Mouse (Mus musculus): ENCODE results near the gene Aplf. TPM values are rescaled to one million over a fixed set of nuclear protein-coding genes. Genes with fewer than 3 reads are reported as not detected.

Gene Aplf
- 1 to 10 TPM; 2.7 to 3.2 TPM for total RNA-seq (2021)
- long read RNA-seq, experiment 1, partial matches to known transcripts, result 4 of 4 reads
- long read RNA-seq, experiment 1, other reads (novel, unspliced or antisense), result 0 of 4 reads
- long read RNA-seq, experiment 2, partial matches to known transcripts, result 0 of 2 reads
- long read RNA-seq, experiment 2, other reads (novel, unspliced or antisense), result 2 of 2 reads

GRCm38 (mm10) chr6:87671771-87672517, at the start of gene Aplf:
Gene Aplf, minus strand, starts transcription at chr6:87672193.
- DNase-seq (ENCODE audit: low spot score), result peak; percentile 94

DNA sequence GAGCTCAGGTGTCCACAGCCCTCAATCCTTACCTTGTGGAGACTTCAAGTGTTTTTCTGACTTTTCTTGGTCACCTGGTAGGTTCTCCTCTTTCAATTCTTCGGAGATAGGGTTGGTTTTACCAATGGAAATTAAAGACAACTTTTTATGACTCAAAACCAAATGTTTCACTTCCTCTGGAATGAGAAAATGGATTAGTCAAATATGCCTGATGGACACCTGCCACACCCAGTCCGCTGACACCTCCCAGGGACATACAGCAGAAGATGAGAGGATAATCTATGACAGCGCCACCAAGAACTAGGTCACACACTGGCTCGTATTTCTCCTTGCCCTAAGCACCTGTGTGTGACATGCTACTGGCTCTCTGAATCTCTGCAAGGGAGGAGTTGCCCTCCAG, 42.1 kb upstream of the Aplf start:
- no peak for DNase-seq (ENCODE audit: low spot score)

DNA sequence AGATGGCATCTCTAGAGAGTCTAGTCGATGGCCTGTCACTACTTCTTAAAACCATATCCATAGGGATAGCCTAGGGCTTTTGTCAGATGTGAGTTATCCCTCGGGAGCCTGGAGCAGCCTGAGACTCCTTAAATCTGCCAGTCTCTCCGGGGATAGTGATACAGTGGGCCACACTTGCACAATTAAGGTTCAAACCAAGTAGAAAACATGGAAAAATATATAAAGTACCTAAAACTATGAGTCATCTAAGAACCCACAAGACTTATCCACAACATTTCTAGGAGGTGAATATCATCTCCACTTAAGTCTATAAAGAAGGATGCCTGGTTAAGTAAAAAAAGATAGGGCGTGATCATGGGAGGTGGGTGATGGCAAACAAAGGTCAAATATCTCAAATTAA, 40.3 kb upstream of the Aplf start:
- DNase-seq (ENCODE audit: low spot score), result no peak

DNA sequence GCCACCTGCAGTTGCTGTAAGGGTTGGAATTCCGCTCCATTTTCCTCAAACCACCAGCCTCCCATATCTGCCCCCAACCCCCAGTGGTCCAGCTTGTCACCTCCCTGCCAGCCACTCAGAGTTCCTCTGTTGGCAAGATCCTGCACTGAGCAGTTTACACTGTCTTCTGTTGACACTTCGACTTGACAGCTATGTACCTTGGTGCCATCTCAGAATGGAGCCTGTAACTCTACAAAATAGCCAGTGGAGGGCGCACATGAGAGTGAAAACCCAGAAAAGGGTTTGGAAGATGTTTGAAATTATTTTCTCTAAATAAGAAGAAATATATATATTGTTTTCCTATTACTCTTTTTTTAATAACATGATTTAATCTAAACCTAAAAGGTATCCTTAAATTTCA, 34.3 kb upstream of the Aplf start:
- peak; percentile 17 for DNase-seq (ENCODE audit: low spot score)

DNA sequence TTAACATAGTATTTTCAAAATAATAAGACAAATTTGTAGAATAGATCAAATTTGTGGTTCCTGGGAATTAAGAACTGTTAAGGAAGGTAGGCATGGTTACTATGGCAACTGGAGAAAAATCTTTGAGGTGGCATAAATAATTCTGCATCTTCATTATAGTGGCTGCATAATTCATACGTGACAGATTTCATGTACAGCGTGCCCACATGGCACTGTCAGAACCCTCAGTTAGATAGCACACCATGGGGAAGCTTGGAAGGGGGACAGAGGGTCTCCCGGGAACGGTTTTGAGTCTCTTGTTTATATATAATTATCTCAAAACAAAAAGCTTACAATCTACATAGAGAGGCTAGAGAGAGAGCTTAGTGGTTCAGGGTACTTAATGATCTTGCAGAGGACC, 24.6 kb upstream of the Aplf start:
- DNase-seq (ENCODE audit: low spot score), result no peak

- DNase-seq (ENCODE audit: low spot score), result no peak
These were observed 24.0 kb upstream of the Aplf start for GRCm38 (mm10) chr6:87695947-87696346.

GRCm38 (mm10) chr6:87680418-87680817, 8.4 kb upstream of the Aplf start:
- no peak for DNase-seq (ENCODE audit: low spot score)

DNA sequence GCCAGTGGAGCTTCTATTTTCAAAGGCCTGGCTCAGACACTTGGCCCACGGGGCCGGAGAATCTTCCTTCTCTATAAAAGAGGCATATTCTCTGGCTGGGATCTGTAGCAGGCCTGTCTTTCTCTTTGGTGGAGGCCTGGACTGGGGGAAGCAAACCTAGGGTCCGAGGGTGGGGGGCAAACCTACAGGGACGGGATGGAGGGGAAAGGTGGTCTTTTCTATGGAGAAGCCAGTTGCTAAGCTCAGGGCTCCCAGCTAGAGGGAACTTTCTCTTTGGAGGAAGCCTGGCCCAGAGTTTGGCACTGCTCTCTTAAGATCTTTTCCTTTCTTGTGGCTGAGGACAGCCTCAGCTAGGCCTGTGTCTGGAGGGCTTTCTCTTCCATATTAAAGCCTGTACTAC, 668 bp upstream of the Aplf start:
- no peak for DNase-seq (ENCODE audit: low spot score)

DNA sequence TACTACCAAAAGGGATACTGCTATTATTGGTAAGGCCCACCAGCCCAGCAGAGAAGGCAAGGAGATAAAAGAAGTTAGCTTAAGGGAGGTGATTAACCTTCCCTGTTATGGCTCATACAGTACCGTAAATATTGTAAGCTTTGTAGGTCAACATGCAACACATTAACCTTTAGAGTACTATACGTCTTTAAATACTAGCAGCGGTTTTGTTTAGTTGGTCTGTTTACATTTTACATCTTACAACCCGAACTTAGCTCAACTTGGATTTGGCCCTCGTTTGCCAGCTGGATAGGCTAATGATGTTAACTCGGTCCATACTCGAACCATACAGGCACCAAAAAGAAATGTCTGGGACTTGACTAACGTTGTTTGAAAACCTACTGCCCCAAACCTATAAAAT, 640 bp downstream of the Aplf start:
- no peak for DNase-seq (ENCODE audit: low spot score)

- peak; percentile 64 for DNase-seq (ENCODE audit: low spot score)
These were observed 2.0 kb downstream of the Aplf start for GRCm38 (mm10) chr6:87669894-87670588.

GRCm38 (mm10) chr6:87668733-87669132, 3.3 kb downstream of the Aplf start:
- DNase-seq (ENCODE audit: low spot score), result no peak

DNA sequence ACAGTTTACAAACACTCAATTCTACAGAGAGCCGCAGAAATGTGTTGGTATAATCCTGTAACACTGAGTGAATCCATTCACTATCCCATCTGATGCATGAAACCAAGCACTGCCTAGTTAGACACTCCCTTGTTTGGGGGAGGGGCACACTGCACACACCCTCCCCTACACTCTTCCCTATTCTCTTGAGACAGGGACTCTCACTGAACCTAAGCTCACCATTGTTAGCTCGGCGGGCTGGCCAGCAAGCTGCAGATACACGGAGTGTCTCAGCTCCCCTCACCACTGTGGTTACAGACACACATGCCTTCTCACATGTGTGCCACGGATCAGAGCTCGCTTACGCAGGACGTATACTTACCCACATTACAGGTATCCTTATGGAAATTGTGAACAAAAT, 4.2 kb downstream of the Aplf start:
- no peak for DNase-seq (ENCODE audit: low spot score)

DNA sequence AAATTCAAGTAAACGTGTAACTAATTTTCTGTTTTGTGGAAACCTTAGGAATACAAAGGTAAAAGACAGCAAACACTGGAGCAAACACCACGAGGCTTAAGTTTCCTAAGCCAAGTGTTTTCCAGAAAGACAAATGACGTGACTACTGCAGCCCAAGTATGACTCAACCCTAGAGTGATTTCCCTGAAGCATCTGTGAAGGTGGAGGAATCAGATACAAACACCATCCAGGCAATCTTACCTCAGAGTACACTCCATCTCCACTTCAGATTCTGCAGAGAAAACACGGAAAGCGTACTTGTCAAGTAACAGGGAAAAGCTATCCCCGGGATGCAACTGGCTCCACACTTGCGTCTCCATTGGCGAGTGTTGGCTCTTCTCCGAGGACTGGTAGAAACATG, 8.5 kb downstream of the Aplf start:
- no peak for DNase-seq (ENCODE audit: low spot score)

- DNase-seq (ENCODE audit: low spot score), result no peak
These were observed 9.8 kb downstream of the Aplf start for GRCm38 (mm10) chr6:87662197-87662596.

GRCm38 (mm10) chr6:87661707-87662106, 10.3 kb downstream of the Aplf start:
- DNase-seq (ENCODE audit: low spot score), result no peak

DNA sequence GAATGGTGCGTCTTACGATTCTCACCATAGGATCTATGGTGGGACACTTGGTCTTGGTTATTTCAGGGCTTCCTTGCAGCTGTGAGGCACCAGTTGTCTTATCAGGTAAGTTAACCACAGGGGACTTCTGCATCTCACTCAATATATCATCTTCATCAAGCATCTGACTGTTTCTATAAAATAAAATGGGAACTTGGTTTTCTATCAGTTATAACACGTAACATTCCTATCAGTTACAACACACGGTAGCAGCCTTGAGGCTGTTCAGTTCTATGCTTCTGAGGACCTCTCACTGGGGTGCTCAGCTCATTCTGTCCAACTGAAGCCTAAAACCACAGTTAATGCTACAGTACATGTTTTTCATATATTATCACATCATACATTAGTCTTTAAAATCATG, 13.2 kb downstream of the Aplf start:
- no peak for DNase-seq (ENCODE audit: low spot score)

DNA sequence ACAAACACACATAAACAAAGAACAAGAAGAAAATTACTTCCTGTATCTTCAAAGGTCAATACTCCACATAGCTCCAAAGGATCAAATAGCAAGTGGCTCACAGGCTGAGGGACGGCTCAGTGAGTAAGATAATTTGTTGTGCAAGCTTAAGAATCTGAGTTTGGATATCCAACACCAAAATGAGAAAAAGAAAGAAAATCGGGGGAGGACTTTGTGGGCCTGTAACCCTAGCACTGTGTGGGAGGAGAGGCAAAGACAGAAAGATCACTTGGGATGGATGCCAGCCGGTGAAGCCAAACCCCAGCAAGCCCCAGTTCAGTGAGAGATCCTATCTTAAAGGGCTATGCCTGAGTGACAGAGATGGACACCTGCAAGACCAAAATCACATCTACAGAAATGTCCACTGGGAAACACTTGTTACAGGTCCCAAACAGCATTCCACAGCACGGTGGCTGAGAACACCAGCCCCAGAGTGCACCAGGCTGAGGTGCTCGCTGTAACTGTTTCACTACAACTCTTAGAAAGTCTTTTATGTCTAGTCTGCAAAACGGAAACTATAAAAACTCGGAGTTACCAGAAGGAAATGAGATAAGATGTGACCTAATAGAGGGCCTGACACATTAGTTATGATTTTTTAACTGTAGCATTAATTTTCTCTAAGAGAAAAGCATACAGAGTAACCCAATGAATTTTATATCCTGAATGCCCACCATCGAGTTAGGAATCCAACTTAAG, 17.9 kb downstream of the Aplf start:
- peak; percentile 25 for DNase-seq (ENCODE audit: low spot score)

- no peak for DNase-seq (ENCODE audit: low spot score)
These were observed 18.5 kb downstream of the Aplf start for GRCm38 (mm10) chr6:87653478-87653877.

- DNase-seq (ENCODE audit: low spot score), result no peak
These were observed 19.3 kb downstream of the Aplf start for GRCm38 (mm10) chr6:87652670-87653069.

DNA sequence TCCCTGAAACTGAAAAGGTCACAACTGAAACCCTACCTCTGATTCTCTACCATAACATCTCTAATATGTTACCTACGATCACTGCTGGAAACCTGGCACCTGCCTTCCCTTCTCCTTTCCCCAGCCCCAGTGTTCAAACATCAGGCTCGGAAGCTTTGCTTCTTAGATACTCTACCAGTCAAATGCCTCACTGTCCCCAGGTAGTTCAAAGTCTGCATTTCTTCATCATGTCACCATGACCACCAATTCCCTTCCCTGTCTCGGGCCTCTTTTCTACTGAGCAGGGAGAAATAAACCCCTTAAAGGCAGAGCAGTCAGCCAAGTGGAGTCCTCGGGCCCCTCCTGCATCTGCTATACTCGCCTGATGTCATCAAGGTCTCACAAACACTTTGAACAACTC, 20.2 kb downstream of the Aplf start:
- DNase-seq (ENCODE audit: low spot score), result no peak

GRCm38 (mm10) chr6:87638134-87638660, 33.8 kb downstream of the Aplf start:
- DNase-seq (ENCODE audit: low spot score), result no peak

DNA sequence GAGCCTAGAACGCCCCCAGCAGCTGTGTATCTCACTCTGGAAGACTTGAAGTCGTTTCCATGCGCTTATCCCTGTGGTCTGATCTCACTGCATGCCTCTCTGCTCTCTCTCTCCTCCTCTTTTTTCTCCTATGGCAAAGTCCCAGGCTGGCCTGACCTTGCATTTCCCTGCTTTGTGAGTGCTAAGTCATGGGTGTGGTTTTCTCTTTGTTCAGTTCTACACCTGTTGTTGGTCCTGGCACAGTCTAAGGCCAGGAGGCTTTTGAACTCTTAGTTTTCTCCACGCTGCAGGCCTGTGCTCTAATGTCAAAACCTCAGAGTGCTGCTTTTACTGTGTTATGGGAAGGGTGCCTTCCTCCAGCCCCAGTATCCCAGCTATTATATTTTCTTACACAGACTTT, 39.8 kb downstream of the Aplf start:
- no peak for DNase-seq (ENCODE audit: low spot score)
